Mouse (Mus musculus) kidney, postnatal 36 days (tissue): Measurements from ENCODE around the gene C130050O18Rik.
"Not testable (repeated sequence)": the region's sequence is repeated elsewhere in the genome, so short reads cannot be mapped to it uniquely, and the experiment has no call there.

Experiments used
- DNase-seq, 2 experiments: peaks; one replicate each; pipeline ENCODE4 v3.0.0; 2021 to 2022; ENCODE audit warnings: mixed read lengths in 2 of 2

Gene C130050O18Rik

DNA sequence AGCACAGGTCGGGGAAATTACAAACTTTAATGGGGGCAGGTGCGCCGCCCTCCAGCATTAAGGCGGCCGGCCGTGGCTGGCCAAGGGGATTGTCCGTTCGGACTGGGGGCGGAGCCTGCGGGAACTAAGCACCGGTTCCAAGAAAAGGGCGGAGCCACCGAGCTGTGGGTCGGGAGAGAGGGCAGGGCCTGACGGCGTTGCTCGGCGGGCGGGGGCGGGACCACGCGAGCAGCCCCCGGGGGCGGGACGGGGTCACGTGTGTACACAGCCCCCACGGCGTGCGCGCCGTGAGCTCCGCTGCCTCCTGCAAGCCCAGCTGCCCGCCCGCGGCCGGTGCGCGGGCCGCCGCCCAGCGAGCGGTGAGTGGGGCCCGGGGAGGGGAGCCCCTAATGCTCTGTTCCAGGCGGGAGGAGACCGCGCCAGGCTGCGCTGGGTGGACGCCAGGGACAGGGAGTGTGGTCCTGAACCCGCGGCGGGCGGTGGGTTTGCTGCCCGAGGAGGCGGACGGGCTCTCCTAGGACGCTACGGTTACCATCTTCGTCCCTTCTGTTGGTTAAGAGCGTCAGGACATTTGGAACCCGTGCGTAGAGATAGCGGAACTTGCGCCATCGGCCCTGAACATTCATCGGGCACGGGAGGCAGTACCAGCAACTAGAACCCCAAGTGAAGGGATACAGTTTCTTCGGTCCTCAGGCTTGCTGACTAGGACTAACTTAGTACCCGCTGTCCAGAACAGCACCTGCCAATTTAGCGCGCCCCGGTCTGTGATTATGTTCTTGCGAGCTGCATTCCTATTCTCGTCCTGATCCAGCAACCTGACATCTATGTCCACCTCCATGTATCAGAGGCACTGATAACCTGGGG, 24.5 kb upstream of the C130050O18Rik start:
- peak; percentile 99 to 100 for DNase-seq

DNA sequence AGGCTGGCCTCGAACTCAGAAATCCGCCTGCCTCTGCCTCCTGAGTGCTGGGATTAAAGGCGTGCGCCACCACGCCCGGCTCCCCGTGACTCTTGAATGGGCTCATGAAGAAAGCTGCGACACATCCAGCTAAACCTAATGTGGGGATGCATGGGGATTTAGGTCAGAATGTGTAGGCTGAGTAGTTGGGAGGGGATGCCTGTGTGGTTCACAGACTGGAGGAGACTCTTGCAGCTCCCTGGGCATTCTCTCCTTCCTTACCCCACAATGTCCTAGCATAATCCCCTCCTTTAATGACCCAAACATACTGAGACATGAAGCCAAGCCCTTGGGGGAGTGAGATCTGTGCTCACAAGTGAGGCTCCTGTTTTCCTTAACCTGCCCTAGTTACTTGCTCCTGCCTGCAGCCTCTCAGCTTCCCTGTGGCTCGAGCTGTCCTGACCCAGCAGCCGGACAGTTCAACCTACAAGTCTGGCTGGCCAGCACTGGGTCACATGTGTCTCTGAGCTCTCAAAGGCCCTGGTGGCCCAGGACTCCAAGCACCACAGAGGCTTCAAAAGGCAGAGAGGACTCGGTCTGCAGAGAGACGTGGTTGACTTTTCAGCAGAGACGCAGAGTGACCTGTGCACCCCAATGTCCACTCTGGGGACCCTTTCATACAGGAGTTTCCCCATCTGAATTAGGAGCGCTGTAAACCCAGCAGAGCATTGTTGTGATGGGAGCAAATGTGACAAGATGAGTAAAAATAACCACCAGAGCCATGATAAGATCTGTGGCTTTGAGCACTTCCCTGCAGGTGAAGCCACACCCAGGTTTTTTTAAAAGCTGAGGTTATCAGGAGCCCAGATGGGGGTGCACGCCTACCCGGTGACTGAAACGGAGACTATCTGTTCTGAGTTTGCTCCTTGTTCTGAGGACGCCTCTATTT, 23.2 kb upstream of the C130050O18Rik start:
- DNase-seq: peak; percentile 65 to 68

- peak; percentile 68 to 81 for DNase-seq
These were observed 22.3 kb upstream of the C130050O18Rik start for GRCm38 (mm10) chr5:139382760-139383159.

- DNase-seq: no peak
These were observed 21.8 kb upstream of the C130050O18Rik start for GRCm38 (mm10) chr5:139383234-139383633.

DNA sequence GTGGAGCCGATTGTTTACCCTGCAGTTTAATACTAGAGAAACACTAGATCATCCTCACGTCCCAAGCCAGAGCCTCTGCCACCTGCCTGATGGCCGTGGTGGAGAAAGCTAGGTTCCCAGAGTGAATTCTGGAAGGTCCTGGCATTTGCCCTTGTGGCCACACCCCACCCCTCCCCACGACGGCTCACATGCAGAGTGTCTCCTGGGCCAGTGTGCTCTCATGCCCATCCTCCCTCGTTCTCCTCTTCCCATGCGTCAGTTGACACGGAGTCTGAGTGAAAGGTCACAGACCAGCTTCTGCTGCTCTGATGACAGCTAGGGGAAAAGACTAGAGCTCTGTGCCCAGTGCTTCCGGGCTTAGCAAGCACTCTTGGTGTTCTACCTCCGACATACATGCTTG, 20.5 kb upstream of the C130050O18Rik start:
- DNase-seq: peak; percentile 84 to 87

DNA sequence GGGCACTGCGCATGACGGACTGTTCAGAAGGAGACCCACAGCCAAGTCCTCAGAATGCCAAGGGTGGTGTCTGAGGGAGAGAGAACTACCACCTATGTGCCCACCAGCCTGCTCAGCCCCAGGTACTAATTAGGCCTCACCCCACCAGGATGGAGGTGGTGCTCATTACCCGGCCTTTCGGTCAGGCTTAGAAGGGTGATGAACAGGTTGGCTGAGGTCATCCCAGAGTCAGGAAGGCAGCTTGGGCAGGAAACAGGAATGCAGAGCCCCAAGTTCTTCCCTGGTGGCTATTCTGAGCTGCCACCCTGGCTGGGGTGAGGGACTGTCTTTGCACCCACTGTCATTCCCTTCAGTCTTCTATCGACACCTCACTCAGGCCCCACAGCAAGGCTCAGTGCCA, 19.0 kb upstream of the C130050O18Rik start:
- DNase-seq: no peak

GRCm38 (mm10) chr5:139387329-139388194, 17.5 kb upstream of the C130050O18Rik start:
- peak in 1 of 2 experiments; percentile 65 for DNase-seq

GRCm38 (mm10) chr5:139388195-139388570, 16.9 kb upstream of the C130050O18Rik start:
- DNase-seq: peak; percentile 48 to 71

GRCm38 (mm10) chr5:139388694-139389675, 16.1 kb upstream of the C130050O18Rik start:
- DNase-seq: no peak

GRCm38 (mm10) chr5:139389676-139390061, 15.4 kb upstream of the C130050O18Rik start:
- DNase-seq: peak; percentile 67 to 75

DNA sequence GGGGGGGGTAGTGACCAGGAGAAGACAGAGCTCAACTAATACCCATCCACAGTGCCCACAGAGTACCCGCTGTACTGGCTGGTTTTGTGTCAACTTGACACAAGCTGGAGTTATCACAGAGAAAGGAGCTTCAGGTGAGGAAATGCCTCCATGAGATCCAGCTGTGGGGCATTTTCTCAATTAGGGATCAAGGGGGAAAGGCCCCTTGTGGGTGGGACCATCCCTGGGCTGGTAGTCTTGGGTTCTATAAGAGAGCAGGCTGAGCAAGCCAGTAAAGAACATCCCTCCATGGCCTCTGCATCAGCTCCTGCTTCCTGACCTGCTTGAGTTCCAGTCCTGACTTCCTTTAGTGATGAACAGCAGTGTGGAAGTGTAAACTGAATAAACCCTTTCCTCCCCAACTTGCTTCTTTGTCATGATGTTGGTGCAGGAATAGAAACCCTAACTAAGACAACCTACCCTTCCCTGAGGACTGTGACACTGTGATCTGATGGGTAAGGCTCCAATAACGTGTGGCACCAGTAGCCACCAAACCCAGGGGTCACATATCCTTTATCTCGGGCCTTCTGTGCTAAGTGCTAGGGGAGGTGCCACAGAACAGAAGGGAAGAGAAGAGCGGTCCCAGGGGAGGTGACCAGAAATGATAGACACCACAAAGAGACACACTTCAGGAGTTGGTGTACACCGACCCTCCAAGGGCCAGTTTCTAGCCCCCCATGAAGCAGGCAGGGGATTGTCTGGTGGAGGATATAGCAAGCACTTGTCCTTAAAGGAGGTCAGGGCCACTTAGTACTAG, 14.6 kb upstream of the C130050O18Rik start:
- DNase-seq: not testable (repeated sequence)

- peak in 1 of 2 experiments; percentile 60 for DNase-seq
These were observed 13.6 kb upstream of the C130050O18Rik start for GRCm38 (mm10) chr5:139391309-139391990.

- DNase-seq: no peak
These were observed 12.6 kb upstream of the C130050O18Rik start for GRCm38 (mm10) chr5:139392219-139393196.

DNA sequence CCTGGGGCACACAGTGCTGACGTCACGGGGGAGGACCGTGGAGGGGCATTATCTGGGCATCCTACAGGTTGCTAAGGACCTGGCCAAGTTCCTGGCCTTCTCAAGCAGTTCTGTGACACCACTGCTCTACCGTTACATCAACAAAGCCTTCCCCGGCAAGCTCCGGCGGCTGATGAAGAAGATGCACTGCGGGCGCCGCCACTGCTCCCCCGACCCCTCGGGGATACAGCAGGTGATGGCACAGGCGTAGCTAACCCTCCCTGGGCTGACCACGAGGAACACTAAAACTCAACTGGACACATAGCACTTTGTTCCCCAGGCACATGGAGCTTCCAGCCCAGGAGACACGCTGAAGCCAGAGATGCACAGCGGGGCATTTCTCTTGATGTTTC, 11.9 kb upstream of the C130050O18Rik start:
- DNase-seq: no peak

GRCm38 (mm10) chr5:139394399-139394798, 10.7 kb upstream of the C130050O18Rik start:
- DNase-seq: peak in 1 of 2 experiments; percentile 33

- no peak for DNase-seq
These were observed 9.6 kb upstream of the C130050O18Rik start for GRCm38 (mm10) chr5:139395528-139395927.

DNA sequence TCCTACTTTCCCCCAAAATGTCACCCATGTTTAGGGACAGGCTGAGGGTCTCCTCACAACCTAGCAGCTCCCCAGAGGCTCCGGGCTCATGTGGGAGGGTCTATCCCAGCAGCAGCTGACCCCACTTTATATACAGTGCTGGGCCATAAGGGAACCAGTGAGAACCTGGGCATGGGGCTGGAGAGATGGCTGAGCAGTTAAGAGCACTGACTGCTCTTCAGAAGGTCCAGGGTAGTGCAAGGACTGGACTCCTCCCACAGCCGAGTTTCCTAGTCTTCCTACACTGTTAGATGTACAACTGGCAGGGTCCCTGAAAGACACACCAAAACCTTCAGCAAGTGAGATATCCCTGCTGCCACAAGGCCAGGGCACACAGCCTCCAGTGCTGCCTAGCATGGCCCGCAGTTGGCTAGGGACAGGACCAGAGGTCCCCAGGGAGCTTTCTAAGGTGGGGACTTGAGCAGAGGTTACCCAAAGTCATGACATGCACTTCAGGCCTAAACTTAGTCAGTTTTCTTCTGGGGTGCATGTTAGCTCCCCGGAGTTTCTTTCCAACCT, 7.6 kb upstream of the C130050O18Rik start:
- no peak for DNase-seq
